Mouse (Mus musculus) layer of hippocampus, adult 8-10 months (tissue): ENCODE results near the gene Rps13. TPM values are rescaled to one million over a fixed set of nuclear protein-coding genes. Genes with fewer than 3 reads are reported as not detected.
A peak's percentile ranks its signal among the peaks of the same experiment; 100 is the strongest.
"Not testable (repeated sequence)": the region's sequence is repeated elsewhere in the genome, so short reads cannot be mapped to it uniquely, and the experiment has no call there.

Source experiments
- DNase-seq, 2 experiments: peaks; one replicate each; pipeline ENCODE4 v3.0.0; 2022; ENCODE audit warnings: low spot score in 2 of 2
- total RNA-seq, 4 experiments: library from RNA; stranded (reverse); gene quantifications; 2 replicates each; pipeline ENCODE4 v1.2.4; 2022

Gene Rps13
- total RNA-seq = 100 to 1,000 TPM; 196 to 267 (median 243) TPM

DNA sequence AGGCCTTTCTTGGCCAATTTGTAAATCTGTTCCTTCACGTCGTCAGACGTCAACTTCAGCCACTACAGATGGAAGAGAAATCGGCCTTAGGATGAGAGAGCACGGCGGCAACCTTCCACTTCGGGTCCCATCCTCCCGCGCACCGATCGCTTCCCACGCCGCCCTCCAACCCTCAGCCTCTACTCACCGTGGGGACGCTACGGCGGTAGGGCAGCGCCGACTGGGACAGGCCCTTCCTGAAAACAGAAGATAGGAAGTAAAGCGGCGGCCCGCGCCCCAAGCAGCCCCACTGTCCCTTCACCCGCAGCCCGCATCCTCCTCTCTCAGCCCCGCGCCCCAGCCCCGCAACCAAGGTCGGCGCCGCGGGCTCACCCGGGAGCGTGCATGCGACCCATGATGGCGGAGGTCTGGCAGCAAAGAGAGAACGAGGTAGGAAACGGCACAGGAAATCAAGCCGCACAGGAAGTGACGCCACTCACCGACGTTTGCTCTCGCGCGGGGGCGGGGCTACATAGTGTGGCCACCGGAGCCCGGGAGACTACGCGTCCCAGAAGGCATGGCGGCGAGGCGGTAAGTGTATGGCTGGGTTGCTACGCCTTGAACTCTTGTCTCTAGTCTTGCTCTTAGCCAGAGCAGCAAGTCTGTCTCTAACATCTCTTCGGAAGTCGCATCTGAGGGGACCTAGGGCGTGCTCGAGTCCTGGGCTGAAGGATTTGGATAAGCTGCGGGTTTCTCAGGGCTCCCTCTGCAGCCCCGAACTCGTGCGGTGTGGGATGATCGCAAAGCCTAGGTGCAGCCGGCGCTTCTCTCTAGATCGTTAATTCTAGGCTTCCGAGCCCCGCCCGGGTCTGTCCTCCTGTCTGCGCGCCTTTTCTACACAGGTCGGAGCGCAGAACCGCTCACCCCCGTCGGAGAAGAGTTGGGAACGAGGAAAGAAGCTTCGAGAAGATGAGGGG lies at the start of gene Rps13:
Gene Rps13, minus strand, starts transcription at position 483 of the 956 bp plus-strand sequence.
- peak; percentile 97 for DNase-seq

DNA sequence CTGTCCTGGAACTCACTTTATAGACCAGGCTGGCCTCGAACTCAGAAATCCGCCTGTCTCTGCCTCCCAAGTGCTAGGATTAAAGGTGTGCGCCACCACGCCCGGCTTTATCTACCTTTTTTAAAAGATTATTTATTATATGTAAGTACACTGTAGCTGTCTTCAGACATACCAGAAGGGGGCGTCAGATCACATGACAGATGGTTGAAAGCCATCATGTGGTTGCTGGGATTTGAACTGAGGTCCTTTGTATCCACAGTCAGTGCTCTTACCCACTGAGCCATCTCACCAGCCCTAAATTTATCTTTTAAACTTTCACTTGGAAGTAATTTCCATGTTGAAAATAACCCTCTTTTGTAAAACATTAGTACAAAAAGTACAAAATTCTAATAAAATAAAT lies 45.2 kb upstream of the Rps13 start:
- DNase-seq = not testable (repeated sequence)

DNA sequence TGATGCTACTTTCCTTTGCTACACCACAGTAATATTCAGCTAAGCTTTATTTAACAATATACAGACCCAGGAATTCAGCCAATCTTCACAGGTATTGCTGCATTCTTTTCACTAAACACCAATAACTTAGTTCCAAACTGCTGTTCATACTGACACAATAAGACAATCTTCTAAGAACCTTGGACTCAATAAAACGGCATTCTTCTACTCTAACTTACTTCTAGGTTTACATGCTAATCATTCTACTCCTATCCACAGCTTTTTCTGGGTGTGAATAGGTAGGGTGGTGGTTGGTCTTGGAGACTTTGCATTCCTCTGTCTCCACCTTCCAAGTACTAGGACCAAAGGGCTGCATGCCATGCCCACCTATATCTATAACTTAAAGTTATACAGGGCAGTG lies 40.3 kb upstream of the Rps13 start:
- no peak for DNase-seq

DNA sequence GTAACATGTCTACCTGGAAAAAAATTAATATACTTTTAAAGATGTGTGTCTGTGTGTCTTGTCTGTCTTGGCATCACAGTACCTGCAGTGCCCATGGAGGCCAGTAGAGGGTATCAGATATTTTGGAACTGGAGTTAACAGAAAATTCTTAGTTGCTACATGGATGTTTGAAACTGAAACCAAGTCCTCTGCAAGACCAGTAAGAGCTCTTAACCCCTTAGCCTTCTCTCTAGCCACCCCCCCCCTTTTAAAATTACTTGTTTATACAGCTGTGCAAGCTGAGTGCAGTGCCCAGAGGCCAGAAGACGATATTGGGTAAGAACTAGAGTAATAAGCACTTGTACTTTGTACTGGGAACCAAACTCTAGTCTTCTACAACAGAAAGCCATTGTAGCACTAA lies 2.2 kb upstream of the Rps13 start:
- peak in 1 of 2 experiments; percentile 43 for DNase-seq

DNA sequence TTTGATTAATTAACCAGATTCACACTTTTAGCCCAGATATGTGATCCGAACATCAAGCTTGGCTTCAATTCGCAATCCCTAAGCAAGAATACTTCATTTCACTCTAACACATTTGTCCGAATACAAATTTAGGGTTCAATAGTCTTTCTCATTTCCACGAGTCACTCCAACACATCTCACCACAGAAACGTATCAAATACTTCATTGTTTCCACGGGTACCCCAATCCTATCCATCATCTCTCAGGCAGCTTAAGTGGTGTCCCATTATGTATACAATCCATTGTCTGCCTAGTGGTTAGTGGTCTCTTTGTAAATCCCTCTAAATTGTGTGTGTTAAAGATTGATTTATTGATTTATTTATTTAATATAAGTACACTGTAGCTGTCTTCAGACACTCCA lies 1.1 kb upstream of the Rps13 start:
- no peak for DNase-seq

DNA sequence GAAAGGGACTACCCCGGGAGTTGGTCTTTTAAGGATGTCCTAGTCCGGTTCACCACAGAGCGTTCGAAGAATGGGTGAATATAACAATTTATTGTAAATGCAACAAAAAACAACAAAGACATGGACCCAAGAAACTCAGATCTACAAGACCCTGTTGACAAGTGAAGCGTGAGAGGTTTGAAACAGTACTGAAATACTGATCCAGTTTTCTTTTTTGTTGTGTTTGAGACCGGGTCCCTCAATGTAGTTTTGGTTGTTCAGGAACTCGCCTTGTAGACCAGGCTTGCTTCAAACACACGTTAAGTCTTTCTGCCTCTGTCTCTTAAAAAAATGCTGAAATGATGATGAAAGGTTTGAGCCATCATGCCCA lies 659 bp upstream of the Rps13 start:
- no peak for DNase-seq

DNA sequence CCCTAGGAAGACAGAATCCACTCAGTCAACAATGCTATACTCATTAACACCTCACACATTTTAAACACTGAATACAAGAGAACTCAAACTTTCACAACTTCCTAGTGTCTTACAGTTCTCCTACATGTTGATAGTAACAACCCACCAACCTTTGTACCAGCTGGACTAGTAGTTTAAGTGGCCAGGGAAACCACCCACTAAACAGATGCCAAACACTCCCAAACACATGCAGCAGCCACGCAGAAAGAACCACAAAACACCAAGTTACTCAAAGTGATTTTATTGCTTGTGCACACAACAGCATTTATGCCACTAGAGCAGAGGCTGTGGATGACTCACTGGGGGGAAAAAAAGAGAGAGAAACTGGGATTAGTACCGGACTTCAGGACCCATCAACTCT lies 2.7 kb downstream of the Rps13 start:
- peak in 1 of 2 experiments; percentile 44 for DNase-seq

DNA sequence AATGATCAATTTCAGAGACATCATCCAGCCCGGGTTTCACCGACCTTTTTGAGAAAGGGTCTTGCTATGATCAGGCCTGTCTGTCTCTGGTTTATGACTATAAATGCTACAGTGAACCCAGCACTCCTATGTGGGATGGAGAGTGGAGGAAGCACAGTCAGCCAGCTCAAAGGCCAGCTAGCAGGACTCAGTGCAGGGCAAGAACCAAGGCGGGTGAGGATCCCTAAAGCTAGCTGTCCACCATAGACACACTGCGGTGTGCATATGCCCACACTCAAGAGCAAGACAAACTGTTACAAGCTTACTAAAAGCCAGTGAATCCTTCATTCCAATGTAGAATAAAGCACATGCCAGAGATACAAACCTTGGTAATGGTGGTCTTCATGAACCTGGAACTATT lies 4.1 kb downstream of the Rps13 start:
- DNase-seq = no peak

DNA sequence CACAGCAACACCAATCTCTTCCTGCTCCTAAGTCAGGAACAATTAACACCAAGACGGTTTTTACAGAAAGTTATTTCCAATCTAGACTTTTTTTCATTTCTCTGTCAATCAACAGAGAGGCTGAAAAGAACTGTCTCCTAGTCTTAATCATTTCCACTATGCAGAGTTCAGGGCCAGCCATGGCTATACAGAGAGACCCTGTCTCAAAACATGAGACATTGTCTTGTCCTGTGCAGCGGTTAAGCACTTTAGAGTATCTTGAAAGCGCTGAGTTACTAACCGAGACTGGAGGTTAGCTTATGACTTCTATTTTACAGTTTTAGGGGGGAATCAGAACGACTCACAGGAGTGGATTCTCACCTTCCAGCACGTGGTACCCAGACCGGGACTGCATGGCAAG lies 5.2 kb downstream of the Rps13 start:
- DNase-seq = no peak

DNA sequence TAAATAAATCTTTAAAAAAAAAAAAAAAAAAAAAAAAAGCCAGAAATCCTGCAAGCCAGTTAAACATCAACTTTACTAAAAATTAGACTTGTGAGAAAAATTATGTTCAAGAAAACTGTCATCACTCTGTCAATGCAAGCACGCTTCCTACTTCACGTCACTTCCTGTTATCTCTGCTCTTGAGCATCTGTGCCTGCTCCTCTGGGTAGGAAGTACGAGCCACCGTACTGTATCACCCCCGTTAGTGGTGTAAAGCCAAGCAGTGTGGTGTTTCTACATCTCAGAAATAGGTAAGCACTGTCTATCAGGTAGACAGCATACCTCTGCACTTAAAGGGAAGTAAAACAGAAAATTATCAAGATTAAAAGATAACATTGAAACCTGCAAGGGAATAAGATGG lies 6.1 kb downstream of the Rps13 start:
- DNase-seq = no peak

DNA sequence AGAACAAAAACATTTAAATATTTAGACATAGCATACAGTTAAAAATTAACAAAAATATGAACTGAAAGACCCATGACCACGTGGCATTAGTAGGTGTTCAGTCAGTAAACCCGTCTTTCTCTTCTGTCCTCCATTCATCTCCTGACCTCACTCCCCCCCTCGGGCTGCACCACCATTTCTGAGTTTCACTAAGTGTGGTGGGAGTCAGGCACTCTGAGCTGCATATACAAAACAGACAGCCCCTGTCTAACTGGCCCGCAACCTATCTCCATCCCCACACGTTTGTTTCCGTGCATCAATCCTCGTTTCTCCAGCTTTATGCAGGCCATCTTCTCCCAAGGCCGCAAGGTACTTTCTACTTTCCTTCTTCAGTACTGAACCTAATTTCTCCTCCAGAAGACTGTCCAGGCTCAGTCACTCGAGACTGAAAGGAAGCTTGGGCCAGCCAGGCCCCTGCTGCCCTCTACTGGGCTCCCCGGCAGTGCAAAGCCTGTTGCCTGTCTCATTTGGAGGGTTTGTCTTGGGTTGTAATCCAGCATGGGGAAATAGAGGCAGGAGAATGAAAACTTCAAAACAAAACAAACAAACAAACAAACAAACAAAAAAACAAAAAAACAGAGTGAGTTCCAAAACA lies 10.5 kb downstream of the Rps13 start:
- peak; percentile 26 to 59 for DNase-seq

DNA sequence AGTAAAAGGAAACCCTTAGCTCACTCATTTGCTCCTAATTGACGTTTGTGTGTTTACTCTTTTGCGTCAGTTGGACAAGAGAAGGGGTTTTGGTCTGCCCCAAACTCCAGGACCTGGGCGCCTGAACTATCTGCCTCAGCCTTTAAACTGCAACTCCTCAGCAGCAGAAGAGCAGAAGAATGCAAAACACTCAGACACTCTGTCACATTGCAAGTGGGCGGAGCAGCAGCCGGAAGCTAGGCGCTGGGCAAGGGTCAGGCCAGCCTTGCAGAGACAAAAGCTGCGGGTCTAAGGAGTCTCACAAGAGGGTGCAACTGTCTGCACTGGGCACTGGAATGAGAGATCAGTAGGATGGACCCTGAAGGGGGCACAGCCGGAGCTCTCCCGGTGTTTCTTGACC lies 24.5 kb downstream of the Rps13 start:
- no peak for DNase-seq

DNA sequence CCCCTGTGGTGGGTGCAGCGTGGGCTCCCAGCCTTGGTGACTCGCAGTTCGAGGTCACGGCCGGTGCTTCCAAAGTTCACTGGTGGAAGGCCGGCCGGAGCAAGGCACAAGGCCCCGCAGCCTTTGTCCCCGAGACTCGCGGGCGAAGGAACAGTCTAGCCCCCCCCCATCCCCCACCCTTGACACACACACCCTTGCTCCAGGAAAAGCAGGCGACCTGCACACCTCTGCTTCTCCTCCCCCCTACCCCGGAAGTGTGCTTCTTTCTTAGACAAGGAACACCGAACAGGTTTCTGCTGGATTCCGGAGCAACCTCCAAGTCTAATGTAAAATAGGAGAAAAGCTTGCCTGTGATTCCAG lies 25.4 kb downstream of the Rps13 start:
- DNase-seq = no peak

DNA sequence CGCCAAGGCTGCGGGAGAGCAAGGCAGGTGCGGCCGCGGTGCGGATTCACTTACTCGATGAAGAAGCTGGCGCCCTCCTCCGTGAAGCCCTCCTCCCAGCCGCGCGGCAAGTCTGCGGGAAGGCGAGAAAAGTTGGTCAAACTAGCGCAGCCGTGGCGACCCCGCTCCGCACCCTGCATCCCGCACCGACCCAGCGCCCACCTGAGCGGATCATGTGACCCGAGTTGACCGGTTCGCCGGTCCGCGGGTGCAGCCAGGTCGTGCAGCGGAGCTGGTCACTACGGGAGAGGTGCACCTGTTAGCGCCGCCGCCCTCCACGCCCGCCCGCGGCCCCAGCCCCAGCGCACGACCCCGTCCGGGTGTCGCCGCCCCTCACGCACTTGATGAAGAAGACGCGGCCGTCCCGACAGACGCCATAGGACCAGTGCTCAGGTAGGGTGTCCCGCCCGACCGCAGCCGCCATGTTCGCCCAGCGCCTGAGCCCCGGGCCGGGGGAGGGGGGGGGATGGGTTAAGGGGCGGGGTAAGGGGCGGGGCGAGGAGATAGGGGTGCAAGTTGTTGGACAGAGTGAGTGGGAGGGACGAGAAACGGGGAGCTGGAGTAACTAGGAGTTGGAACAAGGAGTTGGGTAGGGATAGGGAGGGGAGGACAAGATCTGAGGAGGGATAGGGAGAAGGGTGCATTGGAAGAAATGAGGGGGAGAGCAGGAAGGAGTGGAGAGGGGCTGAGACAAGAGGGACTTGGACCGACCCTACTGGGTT lies 25.9 kb downstream of the Rps13 start, which contains the start of gene Plekha7:
Gene Plekha7, minus strand, starts transcription at position 506 of the 761 bp plus-strand sequence.
- DNase-seq = no peak

DNA sequence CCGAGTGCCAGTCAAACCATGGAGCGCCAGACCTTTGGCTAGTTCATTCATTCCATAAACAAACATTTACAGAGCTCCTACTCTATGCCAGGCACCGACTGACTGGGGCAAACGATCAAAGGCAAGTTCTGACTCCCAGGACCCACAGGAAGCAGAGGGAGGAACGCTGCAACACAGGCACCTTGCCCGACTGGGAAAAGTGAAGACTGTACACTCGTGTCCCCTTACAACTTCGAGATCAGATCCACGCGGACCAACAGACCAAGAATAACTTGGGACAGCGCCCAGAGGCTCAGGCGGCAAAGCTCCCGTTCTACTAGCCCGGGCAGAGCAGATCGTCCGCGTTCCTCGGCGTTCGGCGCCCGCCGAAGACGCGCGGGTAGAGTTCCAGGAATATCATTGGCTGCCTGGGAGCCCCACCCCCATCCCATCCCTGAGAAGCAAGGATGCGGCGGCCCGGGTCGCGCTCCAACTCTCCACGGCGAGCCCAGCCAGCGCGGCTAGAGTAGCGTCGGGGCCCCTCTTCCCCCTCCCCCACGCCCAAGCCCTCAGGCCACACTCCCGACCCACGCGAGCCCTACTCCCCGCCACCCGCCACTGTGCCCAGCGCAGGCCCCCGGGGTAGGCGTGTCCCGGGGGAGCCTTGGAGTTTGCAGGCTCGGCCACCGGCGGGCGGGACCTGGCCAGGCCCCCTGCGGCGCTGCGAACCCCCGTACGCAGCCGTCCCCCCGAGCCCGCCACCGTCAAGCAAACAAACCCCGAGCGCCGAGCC lies 26.7 kb downstream of the Rps13 start:
- DNase-seq = peak in 1 of 2 experiments; percentile 19

DNA sequence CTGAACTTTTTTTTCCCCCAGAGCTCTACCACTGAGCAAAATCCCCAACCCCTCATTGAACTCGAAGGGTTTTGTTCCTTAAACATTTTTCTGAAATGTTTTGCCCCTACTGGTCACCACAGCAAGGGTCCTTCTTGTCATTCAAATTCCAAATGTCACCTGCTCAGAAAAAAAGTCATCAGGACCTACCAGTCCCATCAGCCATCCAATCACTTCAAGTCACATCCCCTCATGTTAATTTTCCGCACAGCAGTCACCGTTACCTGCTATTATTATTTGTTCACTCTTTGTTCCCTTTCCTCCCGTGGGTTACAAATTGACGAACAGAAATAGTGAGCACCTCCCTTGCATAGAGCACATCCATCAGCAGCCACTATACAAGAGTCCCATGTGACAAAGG lies 27.4 kb downstream of the Rps13 start:
- DNase-seq = no peak

DNA sequence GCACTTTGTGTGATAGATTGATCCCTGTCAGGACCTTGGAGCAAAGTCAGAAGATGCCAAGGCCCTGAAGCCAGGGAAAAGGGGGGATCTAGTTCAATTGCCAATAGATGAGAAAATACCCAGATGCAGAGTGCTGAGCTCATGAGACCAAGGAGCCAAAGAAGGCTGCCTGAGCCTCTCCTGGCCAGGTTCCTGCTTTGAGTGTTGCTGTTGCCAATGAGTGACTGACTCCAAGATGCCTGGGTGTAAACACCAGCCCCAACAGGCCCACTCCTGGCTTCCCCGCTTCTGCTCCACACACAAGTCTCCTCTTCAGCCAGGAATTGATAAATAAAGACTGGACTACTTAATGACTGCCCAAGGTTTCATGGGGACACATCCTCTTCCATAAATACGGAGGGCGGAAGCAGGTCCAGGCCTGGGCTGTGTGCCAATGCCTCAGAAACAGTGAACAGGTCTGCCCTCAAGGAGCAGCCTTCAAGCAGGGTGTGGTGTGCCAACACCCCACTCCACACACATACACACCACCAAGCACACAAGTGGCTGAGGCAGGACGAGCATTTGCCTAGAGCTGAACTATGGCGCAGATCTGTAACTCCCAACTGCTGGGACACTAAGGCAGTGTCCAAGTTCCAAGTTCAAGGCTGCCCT lies 32.2 kb downstream of the Rps13 start:
- DNase-seq = no peak

DNA sequence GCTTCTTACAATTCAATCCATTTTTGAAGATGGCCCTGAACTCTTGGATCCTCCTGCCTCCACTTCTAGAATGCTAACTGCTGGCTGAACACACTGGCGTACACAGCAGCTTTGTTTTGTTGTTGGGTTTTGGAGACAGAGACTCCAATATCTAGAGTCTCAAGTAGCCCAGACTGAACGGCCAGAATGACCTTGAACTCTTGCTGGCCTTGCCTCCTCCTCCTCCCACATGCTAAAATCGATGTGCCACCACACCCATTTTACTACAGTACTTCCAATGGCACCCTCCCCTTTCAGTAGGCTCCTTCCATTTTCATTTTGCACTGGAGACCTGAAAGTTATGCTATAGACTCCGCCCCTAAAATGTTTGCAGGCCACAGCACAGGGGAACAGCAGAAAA lies 32.9 kb downstream of the Rps13 start:
- DNase-seq = no peak

DNA sequence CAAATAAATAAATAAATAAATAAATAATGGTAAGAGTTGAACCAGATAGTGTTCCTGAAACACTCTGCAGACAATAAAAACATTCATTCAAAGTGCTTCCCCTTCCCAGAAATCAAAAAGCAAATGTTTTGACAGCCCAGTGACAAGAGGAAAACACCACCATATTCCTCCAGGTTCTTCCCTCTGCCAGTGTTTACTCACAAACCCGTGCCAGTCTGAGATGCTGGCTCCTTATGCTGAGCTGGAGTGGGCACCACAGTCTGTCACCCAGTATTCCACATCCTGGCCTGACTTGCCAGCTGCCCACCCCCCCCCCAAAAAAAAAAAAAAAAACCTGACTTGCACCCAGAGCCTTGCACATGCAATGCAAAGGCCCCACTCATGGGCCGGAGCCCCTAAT lies 35.1 kb downstream of the Rps13 start:
- DNase-seq = no peak

DNA sequence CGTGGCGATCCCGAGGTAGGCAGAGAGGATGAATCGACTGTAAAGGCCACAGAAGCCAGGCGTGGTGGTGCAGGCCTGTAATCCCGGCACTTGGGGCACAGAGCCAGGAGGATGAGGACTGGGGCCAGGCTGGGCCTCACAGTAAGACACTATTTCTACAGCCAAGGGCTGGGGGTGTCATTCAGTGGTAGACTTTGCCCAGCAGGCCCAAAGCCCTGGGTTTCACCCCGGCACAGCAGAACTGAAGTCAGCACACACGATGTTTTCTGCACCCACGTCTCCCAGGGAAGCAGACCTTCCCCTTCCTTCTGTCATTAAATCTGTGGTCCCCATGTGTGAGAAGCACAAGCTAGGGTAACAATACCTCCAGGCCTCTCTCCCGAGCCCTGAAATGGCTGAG lies 35.6 kb downstream of the Rps13 start:
- no peak for DNase-seq

DNA sequence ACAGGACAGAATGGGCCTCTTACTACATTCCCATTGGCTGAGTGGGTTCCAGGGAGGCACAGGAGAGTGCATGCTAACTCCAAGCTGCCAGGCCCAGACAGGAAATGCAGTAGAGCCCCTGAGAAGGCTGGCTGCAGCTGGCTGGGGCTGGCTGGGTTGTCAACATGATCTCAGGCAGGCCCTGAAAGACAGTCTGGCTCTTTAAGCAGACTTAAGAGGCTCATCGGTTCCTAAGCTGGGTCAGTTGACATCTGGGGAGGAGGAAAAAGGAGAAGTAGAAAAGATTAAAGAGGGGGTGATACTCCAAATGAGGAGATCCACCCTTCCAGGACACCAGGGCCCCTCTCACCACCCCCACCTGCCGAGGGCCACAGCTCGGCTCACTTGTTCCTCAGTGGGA lies 39.0 kb downstream of the Rps13 start:
- DNase-seq = no peak
